Mouse (Mus musculus): ENCODE results near the gene Tbc1d2. TPM values are rescaled to one million over a fixed set of nuclear protein-coding genes. Genes with fewer than 3 reads are reported as not detected.
A peak's percentile ranks its signal among the peaks of the same experiment; 100 is the strongest.

Tbc1d2 gene
- polyA plus RNA-seq, 1 experiment from 2014 or later: 5.2 TPM

DNA sequence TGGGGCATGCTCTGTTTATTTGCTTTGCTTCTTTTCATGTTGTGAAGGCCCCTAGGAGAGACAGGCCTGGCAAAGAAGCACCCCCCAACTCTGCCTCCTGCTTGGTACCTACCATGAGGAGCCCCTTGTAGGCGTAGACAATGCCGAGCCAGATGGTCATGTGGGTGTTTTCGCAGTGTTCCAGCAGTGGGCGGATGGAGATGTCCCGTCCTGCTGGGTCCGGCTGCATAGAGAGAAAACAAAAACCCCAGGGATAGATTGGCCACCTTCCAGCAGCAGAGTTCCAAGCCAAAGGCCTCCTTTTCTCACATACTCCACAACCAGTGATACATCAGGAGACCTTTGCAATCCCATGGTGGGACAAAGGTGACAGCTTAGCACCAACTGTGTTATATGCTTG lies 34.2 kb upstream of the Tbc1d2 start:
- TF ChIP-seq CTCF (IDR thresholded peaks at IDR 0.05; ENCODE audit: low read depth): no peak
- Histone ChIP-seq H3K27ac (ENCODE audit: low read depth, low read length) (no peak overlapping the region), H3K4me1 (replicated peaks; ENCODE audit: control insufficient read depth, insufficient read depth, low read length) (no peaks in the 10 kb centered on the region), H3K36me3 (ENCODE audit: control insufficient read depth, insufficient read depth) (no peaks in the 10 kb centered on the region), H3K4me3 (ENCODE audit: low read depth, low read length) (no peak overlapping the region), H3K9me3 (ENCODE audit: control insufficient read depth) (no peaks in the 10 kb centered on the region), H3K27me3 (replicated peaks; ENCODE audit: control insufficient read depth, insufficient read depth, low read length) (no peaks in the 10 kb centered on the region), H3K4me2 (replicated peaks; ENCODE audit: low read depth) (no peak overlapping the region), H3K9ac (ENCODE audit: low read depth, low read length) (no peak overlapping the region)
- ATAC-seq: no peak
- WGBS: 68% methylated on average over 6 of the region's 6 CpGs

GRCm38 (mm10) chr4:46676646-46677045 lies 26.6 kb upstream of the Tbc1d2 start:
- Histone ChIP-seq H3K9me3 (ENCODE audit: control insufficient read depth) (no peaks in the 10 kb centered on the region), H3K4me1 (replicated peaks; ENCODE audit: control insufficient read depth, insufficient read depth, low read length) (no peaks in the 10 kb centered on the region), H3K27me3 (replicated peaks; ENCODE audit: control insufficient read depth, insufficient read depth, low read length) (no peaks in the 10 kb centered on the region), H3K27ac (ENCODE audit: low read depth, low read length) (no peak overlapping the region), H3K9ac (ENCODE audit: low read depth, low read length) (no peak overlapping the region), H3K36me3 (ENCODE audit: control insufficient read depth, insufficient read depth) (no peaks in the 10 kb centered on the region), H3K4me2 (replicated peaks; ENCODE audit: low read depth) (no peak overlapping the region), H3K4me3 (ENCODE audit: low read depth, low read length) (no peak overlapping the region)
- ATAC-seq: no peak
- TF ChIP-seq CTCF (IDR thresholded peaks at IDR 0.05; ENCODE audit: low read depth): no peak
- WGBS: 53% methylated on average over 3 of the region's 3 CpGs

GRCm38 (mm10) chr4:46675992-46676391 lies 26.0 kb upstream of the Tbc1d2 start:
- no peak overlapping the region for H3K27ac ChIP-seq (ENCODE audit: low read depth, low read length)
- H3K4me1 ChIP-seq (replicated peaks; ENCODE audit: control insufficient read depth, insufficient read depth, low read length): no peaks in the 10 kb centered on the region
- no peaks in the 10 kb centered on the region for H3K9me3 ChIP-seq (ENCODE audit: control insufficient read depth)
- H3K36me3 ChIP-seq (ENCODE audit: control insufficient read depth, insufficient read depth): no peaks in the 10 kb centered on the region
- no peak for ATAC-seq
- TF ChIP-seq CTCF (IDR thresholded peaks at IDR 0.05; ENCODE audit: low read depth): no peak
- H3K9ac ChIP-seq (ENCODE audit: low read depth, low read length): no peak overlapping the region
- 52% methylated on average over 4 of the region's 4 CpGs for WGBS
- no peaks in the 10 kb centered on the region for H3K27me3 ChIP-seq (replicated peaks; ENCODE audit: control insufficient read depth, insufficient read depth, low read length)
- H3K4me2 ChIP-seq (replicated peaks; ENCODE audit: low read depth): no peak overlapping the region
- H3K4me3 ChIP-seq (ENCODE audit: low read depth, low read length): no peak overlapping the region

GRCm38 (mm10) chr4:46675272-46675785 lies 25.3 kb upstream of the Tbc1d2 start:
- TF ChIP-seq CTCF (IDR thresholded peaks at IDR 0.05; ENCODE audit: low read depth): no peak
- 79% methylated on average over 11 of the region's 11 CpGs for WGBS
- H3K9me3 ChIP-seq (ENCODE audit: control insufficient read depth): no peaks in the 10 kb centered on the region

GRCm38 (mm10) chr4:46668620-46669019 lies 18.6 kb upstream of the Tbc1d2 start:
- 59% methylated on average over 11 of the region's 11 CpGs for WGBS
- no peak overlapping the region for H3K4me3 ChIP-seq (ENCODE audit: low read depth, low read length)

More at GRCm38 (mm10) chr4:46675272-46675785, 25.3 kb upstream of the Tbc1d2 start:
- H3K27ac ChIP-seq (ENCODE audit: low read depth, low read length): no peak overlapping the region
- H3K36me3 ChIP-seq (ENCODE audit: control insufficient read depth, insufficient read depth): no peaks in the 10 kb centered on the region
- no peak overlapping the region for H3K9ac ChIP-seq (ENCODE audit: low read depth, low read length)
- no peak for ATAC-seq
- H3K4me1 ChIP-seq (replicated peaks; ENCODE audit: control insufficient read depth, insufficient read depth, low read length): no peaks in the 10 kb centered on the region
- H3K4me2 ChIP-seq (replicated peaks; ENCODE audit: low read depth): no peak overlapping the region
- H3K27me3 ChIP-seq (replicated peaks; ENCODE audit: control insufficient read depth, insufficient read depth, low read length): no peaks in the 10 kb centered on the region
- H3K4me3 ChIP-seq (ENCODE audit: low read depth, low read length): no peak overlapping the region

DNA sequence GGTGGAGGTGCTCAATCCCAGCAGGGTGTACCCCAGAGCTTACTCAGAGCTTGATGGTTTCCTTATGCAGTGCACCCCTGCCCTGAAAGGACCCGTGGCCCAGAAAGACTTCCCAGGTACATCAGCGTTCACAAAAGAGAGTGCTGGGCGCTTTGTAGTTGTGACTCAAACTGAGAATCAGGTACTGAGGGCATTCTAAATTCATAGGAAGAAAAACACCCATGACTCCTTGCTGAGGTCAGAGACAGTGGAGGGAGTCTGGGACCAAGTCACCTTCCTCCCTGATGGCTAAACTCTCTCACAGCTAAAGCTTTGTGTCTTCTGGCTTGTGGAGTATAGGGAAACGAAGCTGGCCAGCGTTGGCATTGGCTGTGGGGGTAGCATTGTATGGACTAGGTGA lies 16.4 kb upstream of the Tbc1d2 start:
- no peaks in the 10 kb centered on the region for H3K27me3 ChIP-seq (replicated peaks; ENCODE audit: control insufficient read depth, insufficient read depth, low read length)
- no peak overlapping the region for H3K27ac ChIP-seq (ENCODE audit: low read depth, low read length)
- 66% methylated on average over 5 of the region's 5 CpGs for WGBS
- ATAC-seq: no peak
- peaks cover 10% of the 10 kb centered on the region for H3K4me1 ChIP-seq (replicated peaks; ENCODE audit: control insufficient read depth, insufficient read depth, low read length)
- H3K36me3 ChIP-seq (ENCODE audit: control insufficient read depth, insufficient read depth): no peaks in the 10 kb centered on the region
- no peak overlapping the region for H3K9ac ChIP-seq (ENCODE audit: low read depth, low read length)
- H3K4me2 ChIP-seq (replicated peaks; ENCODE audit: low read depth): no peak overlapping the region
- H3K4me3 ChIP-seq (ENCODE audit: low read depth, low read length): no peak overlapping the region
- no peaks in the 10 kb centered on the region for H3K9me3 ChIP-seq (ENCODE audit: control insufficient read depth)
- no peak for TF ChIP-seq CTCF (IDR thresholded peaks at IDR 0.05; ENCODE audit: low read depth)

More at GRCm38 (mm10) chr4:46668620-46669019, 18.6 kb upstream of the Tbc1d2 start:
- Histone ChIP-seq H3K36me3 (ENCODE audit: control insufficient read depth, insufficient read depth) (no peaks in the 10 kb centered on the region), H3K9ac (ENCODE audit: low read depth, low read length) (no peak overlapping the region), H3K4me1 (replicated peaks; ENCODE audit: control insufficient read depth, insufficient read depth, low read length) (peaks cover 10% of the 10 kb centered on the region), H3K9me3 (ENCODE audit: control insufficient read depth) (no peaks in the 10 kb centered on the region), H3K27ac (ENCODE audit: low read depth, low read length) (no peak overlapping the region), H3K4me2 (replicated peaks; ENCODE audit: low read depth) (no peak overlapping the region), H3K27me3 (replicated peaks; ENCODE audit: control insufficient read depth, insufficient read depth, low read length) (no peaks in the 10 kb centered on the region)
- no peak for TF ChIP-seq CTCF (IDR thresholded peaks at IDR 0.05; ENCODE audit: low read depth)
- no peak for ATAC-seq

DNA sequence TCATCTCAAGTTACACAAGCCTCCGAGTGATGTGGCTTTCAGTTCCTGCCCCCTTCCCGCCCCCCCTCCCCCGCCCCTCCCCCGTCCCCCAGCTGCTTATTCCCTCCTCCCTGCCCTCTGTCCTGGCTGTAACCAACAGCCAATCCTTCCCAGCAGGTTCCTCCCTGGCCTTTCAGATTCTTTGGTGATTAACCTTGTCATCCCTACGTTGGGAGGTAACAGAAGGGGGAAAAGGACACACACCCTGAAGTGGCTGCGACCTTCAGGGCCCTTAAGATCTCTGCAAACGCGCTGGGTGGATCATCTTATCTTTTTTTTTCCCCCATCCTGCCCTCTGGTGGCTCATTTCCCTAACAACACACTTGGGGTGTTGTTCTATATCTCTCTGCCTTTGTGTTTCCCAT lies 15.4 kb upstream of the Tbc1d2 start:
- 4% methylated on average over 7 of the region's 8 CpGs for WGBS
- peaks cover 10% of the 10 kb centered on the region for H3K4me1 ChIP-seq (replicated peaks; ENCODE audit: control insufficient read depth, insufficient read depth, low read length)
- no peak overlapping the region for H3K4me3 ChIP-seq (ENCODE audit: low read depth, low read length)
- H3K4me2 ChIP-seq (replicated peaks; ENCODE audit: low read depth): no peak overlapping the region
- no peak overlapping the region for H3K9ac ChIP-seq (ENCODE audit: low read depth, low read length)
- no peak overlapping the region for H3K27ac ChIP-seq (ENCODE audit: low read depth, low read length)
- no peak for ATAC-seq
- H3K27me3 ChIP-seq (replicated peaks; ENCODE audit: control insufficient read depth, insufficient read depth, low read length): no peaks in the 10 kb centered on the region
- H3K36me3 ChIP-seq (ENCODE audit: control insufficient read depth, insufficient read depth): no peaks in the 10 kb centered on the region
- H3K9me3 ChIP-seq (ENCODE audit: control insufficient read depth): no peaks in the 10 kb centered on the region
- TF ChIP-seq CTCF (IDR thresholded peaks at IDR 0.05; ENCODE audit: low read depth): peak; percentile 65

All from intestine, postnatal 0 days (tissue).